Mouse (Mus musculus) lung, embryonic 14.5 days (tissue): Measurements from ENCODE around the gene Jmjd6. TPM values are rescaled to one million over a fixed set of nuclear protein-coding genes. Genes with fewer than 3 reads are reported as not detected.
"Not testable (repeated sequence)": the region's sequence is repeated elsewhere in the genome, so short reads cannot be mapped to it uniquely, and the experiment has no call there.

ENCODE experiments used
- ATAC-seq: fragments of 200-750 bp; cut with Nextera tagmentation; 2 replicates; pipeline ENCODE4 v1.8.0; 2017; ENCODE audit warnings: mild to moderate bottlenecking, moderate TSS enrichment, moderate library complexity; ENCODE audit not compliant: insufficient read depth
- DNase-seq: peaks from one replicate; pipeline ENCODE4 v3.0.0-alpha.2; 2015
- H3K27ac ChIP-seq: fragments of 300-500 bp; sonication (generic); 2 replicates; pipeline ENCODE4 v1.5.1; 2014; ENCODE audit warnings: low read depth, mild to moderate bottlenecking, moderate library complexity
- H3K27me3 ChIP-seq: fragments of 300-500 bp; sonication (generic); 2 replicates; pipeline ENCODE4 v1.6.1; 2014; ENCODE audit warnings: low read length, control low read depth; ENCODE audit not compliant: insufficient read depth
- H3K36me3 ChIP-seq: fragments of 300-500 bp; sonication (generic); 2 replicates; pipeline ENCODE4 v1.6.1; 2014; ENCODE audit warnings: control low read depth; ENCODE audit not compliant: insufficient read depth
- H3K4me1 ChIP-seq: fragments of 300-500 bp; sonication (generic); 2 replicates; pipeline ENCODE4 v1.6.1; 2014; ENCODE audit warnings: antibody characterized with exemption, control low read depth; ENCODE audit not compliant: insufficient read depth
- H3K4me2 ChIP-seq: fragments of 300-500 bp; sonication (generic); 2 replicates; pipeline ENCODE4 v1.6.1; 2014; ENCODE audit warnings: mild to moderate bottlenecking
- H3K4me3 ChIP-seq: fragments of 300-500 bp; sonication (generic); 2 replicates; pipeline ENCODE4 v1.5.1; 2014; ENCODE audit warnings: low read depth, low read length
- H3K9ac ChIP-seq: fragments of 300-500 bp; sonication (generic); 2 replicates; pipeline ENCODE4 v1.6.1; 2014
- H3K9me3 ChIP-seq: fragments of 300-500 bp; sonication (generic); 2 replicates; pipeline ENCODE4 v1.6.1; 2016; ENCODE audit warnings: low read depth, low read length, control low read depth
- CTCF ChIP-seq: IDR thresholded peaks from 2 replicates; pipeline ENCODE4 v1.5.1; 2016; ENCODE audit warnings: antibody characterized with exemption, low read depth
- WGBS: fragments of 180-500 bp; shearing (Covaris S2); extraction: QIAGEN DNeasy Blood & Tissue Kit; methylation state at CpG from one replicate; pipeline ENCODE4 v1.1.7; 2014; 5-methylcytosine and 5-hydroxymethylcytosine counted together
- polyA plus RNA-seq: library from polyadenylated mRNA; unstranded; fragments of >200 nt; fragmentation: Nextera tagmentation; extraction: Ambion mirVana; gene quantifications from 2 replicates; pipeline ENCODE4 v1.2.1, GENCODE M21; 2014

Gene Jmjd6
- polyA plus RNA-seq, 1 experiment from 2014 or later, result 66.3 TPM

- WGBS, result 89% methylated on average over 4 of the region's 4 CpGs
- no peak overlapping the region for H3K27ac ChIP-seq
- no peaks in the 10 kb centered on the region for H3K27me3 ChIP-seq
- no peak overlapping the region for H3K4me2 ChIP-seq
- TF ChIP-seq CTCF, result no peak
- peaks cover 3% of the 10 kb centered on the region; the same call in 1 of the 2 replicates for H3K4me1 ChIP-seq
- H3K9me3 ChIP-seq, result no peaks in the 10 kb centered on the region
- no peak overlapping the region for H3K9ac ChIP-seq
- H3K36me3 ChIP-seq, result peaks cover 87% of the 10 kb centered on the region
- DNase-seq, result no peak
- H3K4me3 ChIP-seq, result no peak overlapping the region
- ATAC-seq, result no peak
Measured at GRCm38 (mm10) chr11:116836283-116836682, 7.0 kb downstream of the Jmjd6 start.

- 82% methylated on average over 1 of the region's 1 CpGs for WGBS
- Histone ChIP-seq H3K4me3 (no peak overlapping the region), H3K4me2 (no peak overlapping the region), H3K9me3 (no peaks in the 10 kb centered on the region), H3K27ac (no peak overlapping the region), H3K9ac (no peak overlapping the region), H3K36me3 (peaks cover 74% of the 10 kb centered on the region), H3K27me3 (no peaks in the 10 kb centered on the region), H3K4me1 (no peaks in the 10 kb centered on the region)
- DNase-seq (no peak), ATAC-seq (no peak)
- no peak for TF ChIP-seq CTCF
Measured at GRCm38 (mm10) chr11:116834954-116835353, 8.3 kb downstream of the Jmjd6 start.

- no peak for DNase-seq
- H3K36me3 ChIP-seq, result peaks cover 47% of the 10 kb centered on the region
Measured at GRCm38 (mm10) chr11:116832172-116832685, 11.0 kb downstream of the Jmjd6 start.

GRCm38 (mm10) chr11:116827534-116828165 lies 15.6 kb downstream of the Jmjd6 start, which contains the start of gene Mxra7:
Gene Mxra7 (minus strand): TSS chr11:116828046.
- no peak for TF ChIP-seq CTCF
- Histone ChIP-seq H3K4me3 (peak within 1 kb of the TSS; percentile 73), H3K36me3 (peaks cover 2% of the 10 kb centered on the region; the same call in 1 of the 2 replicates), H3K4me1 (peaks cover 7% of the 10 kb centered on the region; the same call in 1 of the 2 replicates), H3K9ac (peak within 1 kb of the TSS; percentile 80), H3K4me2 (peak within 1 kb of the TSS; percentile 86), H3K27me3 (no peaks in the 10 kb centered on the region), H3K9me3 (no peaks in the 10 kb centered on the region), H3K27ac (peak within 1 kb of the TSS; percentile 78)
- ATAC-seq (peak; percentile 63), DNase-seq (peak; percentile 91)
- WGBS, result under 1% methylated on average over 71 of the region's 71 CpGs

More at GRCm38 (mm10) chr11:116832172-116832685, 11.0 kb downstream of the Jmjd6 start:
- TF ChIP-seq CTCF, result no peak
- no peak for ATAC-seq
- Histone ChIP-seq H3K4me2 (no peak overlapping the region), H3K27me3 (no peaks in the 10 kb centered on the region), H3K9me3 (no peaks in the 10 kb centered on the region), H3K9ac (no peak overlapping the region), H3K4me1 (no peaks in the 10 kb centered on the region), H3K27ac (no peak overlapping the region), H3K4me3 (no peak overlapping the region)
- WGBS, result 27% methylated on average over 4 of the region's 4 CpGs

- WGBS, result 34% methylated on average over 17 of the region's 17 CpGs
- Histone ChIP-seq H3K4me1 (peaks cover 7% of the 10 kb centered on the region; the same call in 1 of the 2 replicates), H3K27ac (peak overlapping the region; percentile 78), H3K27me3 (no peaks in the 10 kb centered on the region), H3K4me2 (peak overlapping the region; percentile 86), H3K9me3 (no peaks in the 10 kb centered on the region), H3K4me3 (peak overlapping the region; percentile 73), H3K9ac (peak overlapping the region; percentile 80), H3K36me3 (no peaks in the 10 kb centered on the region)
- no peak for DNase-seq
- ATAC-seq, result no peak
- no peak for TF ChIP-seq CTCF
Measured at GRCm38 (mm10) chr11:116826550-116827504, 16.4 kb downstream of the Jmjd6 start.

DNA sequence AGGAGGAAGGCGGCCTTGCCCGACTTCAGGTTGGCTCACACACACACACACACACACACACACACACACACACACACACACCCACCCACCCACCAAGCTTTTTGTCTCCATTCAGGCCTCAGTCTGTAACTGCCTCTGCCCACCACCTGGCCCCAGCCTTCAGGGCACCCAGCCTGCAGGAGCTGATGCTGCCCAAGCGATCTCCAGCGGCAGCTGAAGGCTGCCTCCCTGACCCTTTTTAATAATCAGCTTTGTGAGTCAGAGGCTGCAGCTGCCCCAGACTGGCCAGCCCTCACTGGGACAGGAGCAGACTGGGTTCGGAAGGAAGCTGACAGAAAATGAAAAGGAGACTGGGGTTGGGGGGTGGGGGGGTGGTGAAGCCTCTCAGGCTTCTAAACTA lies 18.0 kb downstream of the Jmjd6 start:
- 0 out of 2 replicates have a peak overlapping the region, but pooled peaks have one; percentile 13 for H3K9ac ChIP-seq
- TF ChIP-seq CTCF, result no peak
- 75% methylated on average over 5 of the region's 5 CpGs for WGBS
- peak overlapping the region; percentile 12; the same call in 1 of the 2 replicates for H3K4me2 ChIP-seq
- no peak overlapping the region for H3K27ac ChIP-seq
- H3K9me3 ChIP-seq, result no peaks in the 10 kb centered on the region
- H3K27me3 ChIP-seq, result no peaks in the 10 kb centered on the region
- H3K4me1 ChIP-seq, result peaks cover 7% of the 10 kb centered on the region; the same call in 1 of the 2 replicates
- H3K4me3 ChIP-seq, result no peak overlapping the region
- H3K36me3 ChIP-seq, result no peaks in the 10 kb centered on the region
- ATAC-seq (no peak), DNase-seq (no peak)

- H3K36me3 ChIP-seq, H3K9me3 ChIP-seq, H3K27ac ChIP-seq, H3K9ac ChIP-seq, H3K4me2 ChIP-seq, H3K4me3 ChIP-seq, H3K4me1 ChIP-seq, DNase-seq, ATAC-seq, H3K27me3 ChIP-seq: not testable (repeated sequence)
- 95% methylated on average over 9 of the region's 10 CpGs for WGBS
Measured at GRCm38 (mm10) chr11:116823885-116824284, 19.4 kb downstream of the Jmjd6 start.
